Mouse (Mus musculus): ENCODE data around the gene Ankrd53.

Ankrd53 gene

DNA sequence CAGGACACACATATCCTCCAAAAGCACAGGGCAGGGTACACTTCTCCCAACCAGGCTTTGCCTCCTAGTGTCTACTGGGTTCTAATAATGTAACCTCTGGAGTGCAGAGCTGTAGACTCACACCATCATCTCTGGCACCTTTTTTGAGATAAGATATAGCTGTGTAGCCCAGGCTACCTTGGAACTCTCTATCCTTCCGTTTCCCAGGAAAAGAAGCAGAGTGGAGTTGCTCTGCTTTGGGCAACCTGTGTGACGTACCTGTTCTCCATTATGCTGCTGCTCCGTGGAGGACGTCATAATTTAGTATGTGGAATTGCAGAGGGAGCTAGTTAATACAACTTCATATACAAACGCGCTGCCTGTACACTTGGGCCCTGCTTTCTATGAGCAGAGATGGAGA lies at the start of gene Ankrd53:
Ankrd53 (plus strand) TSS at position 301 of the 400 bp plus-strand sequence.
- no peak for DNase-seq (ENCODE audit: extremely low read depth, low read depth)

DNA sequence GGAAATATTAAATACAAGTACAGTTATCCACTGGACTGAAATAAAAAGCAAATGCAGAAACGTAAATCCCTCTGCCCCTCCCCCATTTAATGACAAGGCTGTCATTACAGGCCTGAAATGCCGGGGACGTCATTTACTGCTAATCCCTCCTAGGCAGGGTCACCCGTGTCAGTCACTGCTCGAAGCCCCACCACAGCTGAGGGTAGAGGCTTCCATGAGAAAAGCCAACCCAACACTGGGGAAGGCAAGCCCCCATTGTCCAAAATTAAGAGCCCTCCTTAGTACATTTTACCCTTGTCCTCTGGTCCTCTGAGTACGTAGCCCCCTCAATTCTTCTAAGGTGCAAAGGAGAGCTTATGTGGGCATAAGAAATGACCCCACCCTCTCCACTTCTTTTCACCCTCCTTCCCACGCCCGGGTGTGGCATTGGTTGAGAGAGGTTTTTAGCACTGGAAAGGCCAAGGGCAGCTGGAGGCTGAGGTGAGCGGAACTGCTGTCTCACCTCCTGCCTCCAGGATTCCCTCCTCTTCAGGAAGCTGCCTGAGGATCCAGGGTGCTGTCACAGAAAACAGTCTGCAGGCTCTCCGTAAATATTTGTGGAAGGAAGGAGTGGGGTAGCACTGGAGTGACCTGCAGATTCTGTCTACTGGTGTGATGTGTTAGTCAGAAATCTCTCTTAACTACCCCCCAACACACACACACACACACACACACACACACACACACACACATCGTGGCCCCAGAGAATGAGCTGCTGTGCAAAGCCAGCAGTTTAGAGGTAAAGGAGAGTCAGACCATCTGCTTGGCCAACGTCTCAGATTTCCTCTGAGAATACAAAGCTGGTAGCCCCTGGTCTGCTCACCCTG lies 48.9 kb upstream of the Ankrd53 start:
- DNase-seq (ENCODE audit: extremely low read depth, low read depth), result no peak

DNA sequence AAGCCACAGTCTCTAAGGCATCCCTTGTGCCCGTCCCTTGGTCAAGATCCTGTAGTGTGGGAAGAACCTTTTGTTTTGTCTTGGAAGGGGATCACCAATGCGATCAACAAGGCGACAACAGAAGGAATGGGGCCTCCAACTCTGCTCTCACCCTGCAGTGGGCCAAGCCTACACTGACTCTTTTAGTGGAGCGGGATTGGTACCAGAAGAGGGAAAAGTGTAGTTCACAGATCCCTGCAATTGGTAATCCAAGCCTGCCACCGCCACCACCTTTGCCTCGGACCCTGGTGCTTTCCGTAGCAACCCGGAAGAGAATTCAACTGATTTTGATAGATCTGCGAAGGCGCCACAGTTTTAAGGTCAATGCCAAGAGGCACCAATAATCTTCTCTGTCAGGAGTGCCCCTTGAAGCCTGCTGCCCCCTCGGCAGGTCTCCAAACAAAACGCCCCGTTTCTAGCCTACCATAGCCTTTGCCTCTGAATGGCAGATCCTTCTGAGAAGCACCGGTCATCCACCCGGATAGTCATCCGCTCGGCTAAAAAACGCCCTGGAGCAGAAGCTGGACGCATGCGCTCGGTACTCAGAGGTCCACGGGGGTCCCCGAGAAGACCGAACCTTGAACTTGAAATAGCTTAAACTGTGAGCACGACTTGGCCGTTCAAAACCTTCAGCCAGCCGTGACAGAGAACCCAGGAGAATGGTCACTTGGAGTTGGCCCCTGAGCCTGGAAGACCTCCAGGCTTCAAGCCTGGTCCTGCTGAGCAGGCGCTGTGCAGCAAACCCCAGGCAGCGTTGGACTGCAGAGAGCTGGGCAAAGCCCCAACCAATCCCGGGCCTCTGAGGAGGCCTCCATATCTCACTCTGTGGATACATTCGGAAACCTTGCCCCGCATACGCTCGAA lies 48.0 kb upstream of the Ankrd53 start:
- DNase-seq (ENCODE audit: extremely low read depth, low read depth), result no peak

DNA sequence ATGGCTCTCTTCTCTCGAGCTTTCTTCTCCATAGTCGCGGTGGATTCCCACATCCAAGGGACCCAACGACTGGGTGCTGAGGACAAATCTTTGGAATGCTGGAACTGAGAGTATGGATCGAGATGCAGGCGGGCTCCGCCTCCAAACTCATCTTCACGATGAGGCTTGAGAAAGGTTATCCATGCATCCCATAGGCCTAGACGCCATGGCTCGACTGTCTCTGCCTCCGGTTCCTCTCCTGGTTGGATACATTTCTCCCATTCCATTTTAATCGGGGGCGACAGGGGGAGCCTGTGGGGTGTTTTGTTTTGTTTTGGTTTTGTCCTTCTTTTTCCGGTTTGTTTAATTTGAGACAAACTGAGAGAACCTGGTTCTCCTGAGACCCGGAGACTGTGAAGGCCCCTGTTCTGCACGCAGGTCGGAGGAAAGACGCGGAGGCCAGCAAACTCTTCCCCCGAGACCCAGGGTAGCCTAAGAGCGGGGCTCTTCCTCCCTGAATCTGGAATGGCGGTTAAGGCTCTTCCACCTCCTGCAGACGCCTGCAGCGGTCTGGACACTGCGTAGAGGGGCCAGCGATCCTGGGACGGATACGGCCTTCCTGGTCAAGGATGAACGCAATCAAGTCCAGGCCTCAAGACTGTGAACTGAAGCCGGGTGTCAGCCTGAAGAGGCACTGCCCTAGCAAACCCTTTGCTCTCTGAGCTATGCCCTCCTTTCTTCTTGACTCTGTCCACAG lies 46.8 kb upstream of the Ankrd53 start:
- DNase-seq (ENCODE audit: extremely low read depth, low read depth), result no peak

DNA sequence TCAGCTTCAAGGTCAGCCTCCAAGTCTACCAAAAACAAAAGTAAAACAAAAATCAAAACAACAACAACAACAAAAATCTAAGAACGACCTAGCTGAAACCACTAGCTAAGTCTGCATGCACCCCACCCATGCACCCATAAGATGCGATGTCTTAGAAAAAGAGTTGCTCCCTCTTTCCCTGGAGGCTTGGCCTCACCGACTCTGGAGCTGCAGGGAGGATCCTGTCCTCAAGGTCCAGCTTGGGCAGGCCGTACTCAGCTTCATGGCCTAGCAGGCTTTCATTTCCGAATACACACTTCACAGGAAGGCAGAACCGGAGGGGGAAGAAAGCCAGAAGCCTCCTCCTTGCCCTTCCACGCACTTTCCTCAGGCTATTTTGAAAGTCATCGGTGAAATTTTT lies 45.4 kb upstream of the Ankrd53 start:
- no peak for DNase-seq (ENCODE audit: extremely low read depth, low read depth)

DNA sequence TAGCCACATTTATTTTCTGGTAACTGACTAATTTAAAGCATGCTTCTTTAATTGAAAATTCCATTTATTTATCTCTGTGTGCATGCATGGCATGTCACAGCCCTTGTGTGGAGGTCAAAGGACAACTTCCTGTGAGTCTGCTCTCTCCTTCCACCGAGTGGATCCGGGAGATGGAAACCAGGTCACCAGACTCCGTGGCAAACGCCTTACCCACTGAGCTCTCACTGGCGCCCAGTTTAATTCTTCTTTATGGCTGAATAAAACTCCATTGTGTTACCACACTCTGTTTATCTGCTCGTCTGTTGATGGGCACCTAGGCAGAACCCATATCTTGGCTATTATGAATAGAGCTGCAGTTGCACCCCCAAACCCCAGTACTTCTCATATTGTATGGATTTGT lies 39.9 kb upstream of the Ankrd53 start:
- DNase-seq (ENCODE audit: extremely low read depth, low read depth), result no peak

DNA sequence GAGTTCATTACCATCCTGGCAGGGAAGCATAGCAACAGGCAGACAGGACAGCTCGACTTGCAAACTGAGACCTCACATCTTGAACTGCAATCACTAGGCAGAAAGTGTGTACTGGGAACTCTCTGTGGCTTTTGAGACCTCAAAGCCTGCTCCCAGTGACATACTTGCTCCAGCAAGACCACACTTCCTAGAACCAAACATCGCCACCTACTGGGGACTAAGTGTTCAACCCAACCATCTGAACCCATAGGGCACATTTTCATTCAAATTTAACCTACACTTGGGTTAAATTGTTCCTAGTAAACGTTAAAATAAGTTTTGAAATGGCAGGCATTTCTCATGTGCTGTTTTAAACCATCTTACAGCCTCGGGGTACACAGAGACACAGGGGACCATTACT lies 35.3 kb upstream of the Ankrd53 start:
- peak; percentile 37 for DNase-seq (ENCODE audit: extremely low read depth, low read depth)

DNA sequence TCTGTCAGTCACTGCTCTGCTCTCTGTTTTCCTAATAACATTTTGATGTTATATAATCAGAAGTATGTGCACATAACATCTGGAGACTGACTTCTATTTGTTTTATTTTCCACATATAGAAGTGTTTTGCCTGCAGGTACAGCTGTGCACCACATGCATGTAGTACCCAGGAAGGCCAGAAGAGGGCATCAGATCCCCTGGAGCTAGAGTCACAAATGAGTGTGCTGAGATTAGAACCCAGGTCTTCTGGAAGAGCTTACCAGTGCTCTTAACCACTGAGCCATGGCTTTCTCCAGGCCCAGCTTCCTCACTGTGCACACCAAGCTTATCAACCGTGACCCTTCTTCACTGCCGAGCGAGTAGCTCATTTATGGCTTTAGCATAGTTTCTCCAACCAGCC lies 34.0 kb upstream of the Ankrd53 start:
- peak; percentile 26 for DNase-seq (ENCODE audit: extremely low read depth, low read depth)

DNA sequence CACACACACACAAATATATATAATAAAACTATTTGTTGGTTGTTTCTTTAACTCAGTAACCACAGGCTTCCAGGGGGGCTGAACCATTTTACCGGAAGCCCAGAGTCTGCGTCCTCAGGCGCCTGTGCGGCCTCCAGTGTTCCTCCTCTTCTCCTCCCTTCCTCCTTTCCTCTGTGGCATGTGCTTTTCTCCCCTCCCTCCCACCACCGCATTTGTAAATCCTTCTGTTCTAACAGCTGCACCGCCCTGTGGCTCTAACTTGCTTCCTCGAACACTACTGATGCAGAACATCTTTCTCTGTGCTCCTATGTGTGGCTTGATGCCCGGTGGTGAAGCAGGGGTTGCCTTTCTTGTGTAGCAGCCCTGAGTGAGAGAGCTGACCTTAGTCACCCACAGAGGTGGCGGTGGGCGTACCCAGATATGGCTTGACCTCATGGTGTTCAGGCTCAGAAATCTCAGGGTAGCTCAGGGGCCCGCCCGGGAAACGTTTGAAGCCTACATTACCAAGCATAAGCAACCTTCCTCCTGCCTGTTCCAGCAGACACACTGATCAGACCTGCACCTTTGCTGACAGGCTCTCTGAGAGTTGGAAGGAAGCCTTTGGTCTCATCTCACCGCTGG lies 33.0 kb upstream of the Ankrd53 start:
- no peak for DNase-seq (ENCODE audit: extremely low read depth, low read depth)

DNA sequence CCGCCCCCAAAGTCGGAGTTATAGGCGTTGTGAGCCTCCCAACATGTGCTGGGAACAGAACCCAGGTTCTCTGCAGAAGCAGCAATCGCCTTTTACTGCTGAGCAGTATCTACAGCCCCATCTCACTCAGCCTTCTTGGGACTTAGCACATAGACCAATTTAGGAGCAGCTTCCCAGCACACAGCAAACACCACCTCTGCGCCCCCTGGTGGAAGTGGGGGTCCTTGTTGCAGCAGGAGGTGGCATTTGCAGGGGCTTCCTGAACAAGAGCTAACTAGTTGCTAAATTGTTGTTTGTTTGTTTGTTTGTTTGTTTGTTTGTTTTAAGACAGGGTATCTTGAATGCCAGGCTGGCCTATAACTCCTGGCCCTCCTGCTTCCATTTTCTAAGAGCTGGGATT lies 31.3 kb upstream of the Ankrd53 start:
- DNase-seq (ENCODE audit: extremely low read depth, low read depth), result peak; percentile 28

DNA sequence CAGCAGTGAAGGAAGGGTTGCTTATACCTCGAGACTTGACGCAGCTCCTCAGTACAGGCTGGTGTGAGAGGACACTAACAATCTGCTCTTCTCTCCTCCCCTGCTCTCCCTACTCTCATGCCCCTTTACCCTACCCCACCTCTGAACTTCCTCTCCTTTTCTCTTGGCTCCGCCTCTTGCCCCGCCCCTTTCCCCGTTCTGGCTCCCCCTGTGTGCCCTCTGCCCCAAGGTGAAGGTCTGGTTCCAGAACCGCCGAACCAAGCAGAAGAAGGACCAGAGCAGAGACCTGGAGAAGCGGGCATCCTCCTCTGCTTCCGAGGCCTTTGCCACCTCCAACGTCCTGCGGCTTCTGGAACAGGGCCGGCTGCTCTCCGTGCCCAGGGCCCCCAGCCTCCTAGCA lies 25.1 kb upstream of the Ankrd53 start:
- DNase-seq (ENCODE audit: extremely low read depth, low read depth), result no peak

DNA sequence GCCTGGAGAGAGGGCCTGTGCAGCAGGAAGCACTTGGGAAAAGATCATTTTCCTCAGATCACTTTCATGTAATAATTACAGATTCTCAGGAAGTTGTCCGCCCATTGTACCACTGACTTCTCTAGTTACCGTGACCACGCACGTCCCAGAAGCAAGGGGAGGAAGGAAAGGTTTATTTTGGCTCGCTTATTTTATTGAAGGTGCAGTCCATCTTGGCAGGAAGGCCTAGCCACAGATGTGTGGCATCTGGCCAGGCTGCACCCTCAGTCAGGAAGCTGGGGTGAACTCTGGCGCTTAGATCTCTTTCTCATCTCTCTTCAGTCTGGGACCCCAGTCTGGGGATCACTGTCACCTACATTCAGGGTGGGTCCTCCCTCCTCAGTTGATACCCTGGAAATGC lies 23.8 kb upstream of the Ankrd53 start:
- no peak for DNase-seq (ENCODE audit: extremely low read depth, low read depth)

DNA sequence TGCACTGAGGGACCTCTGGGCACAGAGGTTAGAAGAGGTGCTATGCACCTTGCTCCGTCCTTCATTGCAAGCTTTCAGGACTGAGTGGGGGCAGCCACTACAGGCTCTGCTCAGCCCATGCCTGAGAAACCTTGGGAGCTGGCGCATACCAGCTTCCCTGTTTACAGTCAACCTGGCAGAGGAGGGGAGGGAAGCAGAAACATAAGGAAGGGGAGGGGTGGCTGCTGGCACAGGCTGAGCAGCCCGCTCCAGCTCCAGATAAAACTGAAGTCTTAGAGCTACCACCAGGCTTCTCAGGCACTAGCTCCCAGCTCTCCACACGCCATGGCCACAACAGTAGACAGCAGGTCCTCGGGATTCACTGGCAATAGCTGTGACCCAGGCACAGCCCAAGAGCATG lies 19.7 kb upstream of the Ankrd53 start, which contains the start of gene Atp6v1b1:
Atp6v1b1 (plus strand) TSS at position 230 of the 400 bp plus-strand sequence.
- DNase-seq (ENCODE audit: extremely low read depth, low read depth), result no peak

DNA sequence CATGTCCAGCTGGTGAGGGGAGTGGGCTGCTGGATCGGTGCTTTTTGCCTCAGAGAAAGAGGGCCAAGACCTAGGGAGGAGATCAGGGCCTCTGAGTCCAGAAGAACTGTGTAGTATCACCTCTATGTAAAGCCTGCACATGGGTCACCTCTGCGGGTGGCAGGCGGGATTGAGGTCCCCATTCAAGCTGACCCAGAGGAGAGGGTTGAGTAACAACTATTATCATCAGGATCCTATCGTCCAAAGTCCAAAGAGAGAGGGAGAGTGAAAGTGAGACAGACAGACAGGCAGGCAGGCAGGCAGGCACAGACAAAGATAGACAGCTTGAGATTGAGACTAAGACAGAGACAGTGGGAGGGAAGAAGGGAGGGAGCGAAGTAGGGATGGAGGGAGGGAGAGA lies 19.2 kb upstream of the Ankrd53 start:
- no peak for DNase-seq (ENCODE audit: extremely low read depth, low read depth)

DNA sequence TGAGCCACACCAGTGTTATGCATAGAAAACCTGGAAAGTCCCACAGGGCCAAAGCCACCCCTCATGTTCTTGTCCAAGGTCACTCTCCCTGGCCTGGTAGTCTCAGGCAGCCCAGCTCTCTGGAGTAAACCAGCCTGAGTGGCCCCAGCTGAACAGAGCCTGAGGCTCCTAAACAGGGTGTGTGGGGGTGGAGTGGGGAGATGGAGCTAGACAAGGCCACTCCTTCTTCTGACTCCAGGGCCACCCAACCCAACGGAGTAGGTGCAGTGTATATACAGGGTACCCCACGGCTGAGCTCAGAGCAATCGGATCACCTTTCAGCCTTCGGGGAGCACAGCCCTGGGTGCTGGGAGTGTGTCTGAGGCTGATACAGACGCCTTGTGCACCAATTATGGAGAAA lies 18.3 kb upstream of the Ankrd53 start:
- DNase-seq (ENCODE audit: extremely low read depth, low read depth), result no peak

DNA sequence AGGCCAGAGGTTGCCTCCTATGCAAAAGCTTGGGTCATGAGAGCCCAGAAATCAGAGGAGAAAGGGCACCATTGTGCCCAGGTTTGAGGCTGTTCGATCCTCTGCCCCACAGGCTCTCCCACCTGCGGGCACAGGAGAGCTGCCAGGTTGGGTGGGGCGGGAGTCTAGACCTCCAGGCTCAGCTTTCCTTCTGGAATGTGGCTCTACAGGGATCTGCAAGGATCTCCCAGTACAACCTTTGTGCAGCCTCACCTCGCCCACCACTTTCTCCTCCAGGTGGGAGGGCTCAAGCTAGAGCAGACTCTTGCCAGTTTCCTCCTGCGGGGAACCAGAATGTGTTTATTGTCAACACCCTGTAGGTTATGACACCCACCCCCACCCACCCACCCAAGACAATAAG lies 17.9 kb upstream of the Ankrd53 start:
- DNase-seq (ENCODE audit: extremely low read depth, low read depth), result no peak

DNA sequence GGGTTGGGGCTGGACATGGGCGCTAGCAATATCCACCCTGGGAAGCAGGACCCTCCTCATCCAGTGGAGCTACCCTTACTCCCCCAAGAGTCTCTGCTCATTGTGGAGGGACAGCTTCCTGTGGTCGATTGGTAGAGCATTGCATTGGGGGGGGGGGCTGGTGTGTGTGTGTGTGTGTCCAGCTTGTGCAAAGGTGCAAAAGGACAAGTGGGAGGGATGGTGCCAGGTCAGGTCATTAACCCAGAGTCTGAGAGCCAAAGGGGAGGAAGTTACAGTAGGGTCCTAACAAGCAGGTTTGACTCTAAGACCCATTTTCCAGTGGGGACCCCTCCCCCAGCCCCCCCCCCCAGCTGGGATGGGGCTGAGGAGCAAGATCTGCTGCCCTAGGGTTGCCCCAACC lies 17.0 kb upstream of the Ankrd53 start:
- no peak for DNase-seq (ENCODE audit: extremely low read depth, low read depth)

DNA sequence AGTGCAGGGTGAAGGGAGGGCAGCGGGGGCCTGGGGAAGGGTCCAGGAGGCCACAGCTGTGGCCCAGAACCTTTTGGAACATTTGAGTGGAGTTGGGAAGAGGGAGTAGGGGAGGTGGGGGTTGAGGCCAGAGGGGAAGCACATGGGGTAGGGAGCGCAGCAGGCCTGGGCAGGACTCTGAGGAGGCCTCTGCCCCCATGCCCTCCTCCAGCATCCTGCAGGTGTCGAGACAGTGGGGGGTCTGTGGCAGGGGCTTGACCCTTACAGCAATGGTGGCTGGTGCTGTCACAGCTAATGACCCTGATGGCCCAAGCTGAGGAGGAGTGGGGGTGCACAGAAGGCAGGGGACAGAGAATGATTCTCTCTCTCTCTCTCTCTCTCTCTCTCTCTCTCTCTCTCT lies 13.2 kb upstream of the Ankrd53 start:
- DNase-seq (ENCODE audit: extremely low read depth, low read depth), result no peak

DNA sequence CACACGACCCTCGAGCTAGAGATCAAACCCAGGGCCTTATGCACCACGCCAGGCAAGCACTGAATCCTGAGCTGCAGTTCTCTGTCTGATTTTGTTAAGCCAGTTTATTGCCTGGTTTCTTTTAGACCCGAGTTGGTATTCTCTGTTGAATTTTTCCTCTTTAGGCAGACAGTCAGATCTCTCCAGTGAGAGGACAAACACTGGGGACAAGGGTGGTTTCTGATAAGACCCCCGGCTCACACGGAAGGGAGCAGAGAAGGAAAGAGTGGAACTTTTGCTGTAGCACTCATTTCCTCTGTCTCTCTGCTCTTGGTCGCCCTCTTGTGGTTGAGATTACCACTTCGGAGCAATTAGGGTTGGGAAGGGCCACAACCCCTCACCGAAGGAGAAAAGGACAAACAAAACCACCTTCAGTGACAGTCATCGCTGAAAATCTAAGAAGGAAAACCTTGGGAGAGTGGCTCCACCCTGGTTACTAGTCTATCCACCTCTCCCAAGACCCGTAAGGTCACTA lies 12.2 kb upstream of the Ankrd53 start:
- DNase-seq (ENCODE audit: extremely low read depth, low read depth), result peak; percentile 30

DNA sequence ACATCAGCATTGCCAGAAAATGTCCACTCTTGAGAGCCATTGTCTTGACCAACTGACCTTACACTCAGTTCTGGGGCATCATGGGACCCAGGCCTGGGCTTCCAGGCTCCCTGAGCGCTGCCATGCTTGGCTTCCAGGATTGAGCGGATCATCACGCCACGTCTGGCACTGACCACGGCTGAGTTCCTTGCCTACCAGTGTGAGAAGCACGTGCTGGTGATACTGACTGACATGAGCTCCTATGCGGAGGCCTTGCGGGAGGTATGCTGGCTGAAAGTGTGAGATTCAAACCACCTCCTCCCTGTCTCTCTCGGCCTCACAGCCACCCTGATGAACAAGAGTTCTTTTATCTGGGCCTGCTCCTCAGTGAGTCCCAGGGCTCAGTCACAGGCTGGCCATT lies 6.4 kb upstream of the Ankrd53 start:
- DNase-seq (ENCODE audit: extremely low read depth, low read depth), result no peak

DNA sequence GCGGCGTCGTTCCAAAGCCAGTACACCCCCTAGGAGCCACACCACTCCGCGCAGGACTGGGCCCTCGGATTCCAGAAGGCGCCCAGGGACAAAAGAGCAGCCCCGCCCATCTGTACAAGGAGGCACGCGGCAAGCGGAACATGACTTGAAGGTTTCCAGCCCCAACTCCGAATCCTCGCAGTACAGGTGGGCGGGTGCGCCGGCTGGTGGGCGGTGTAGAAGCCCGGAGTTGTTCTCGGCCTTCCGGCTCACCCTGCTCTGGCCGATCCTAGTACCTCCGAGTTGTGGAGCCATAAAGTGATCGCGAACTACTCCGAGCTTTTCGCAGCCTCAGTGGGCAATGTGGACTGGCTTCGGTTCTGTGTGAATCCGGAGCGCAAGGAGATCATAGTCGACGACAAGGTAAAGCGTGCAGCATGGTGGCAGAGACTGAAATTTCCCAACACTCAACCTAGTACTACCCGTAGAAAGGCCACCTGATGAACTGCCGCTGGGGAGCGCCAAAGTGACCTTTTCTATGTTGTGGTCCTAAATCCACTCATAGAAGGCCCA lies 512 bp downstream of the Ankrd53 start:
- no peak for DNase-seq (ENCODE audit: extremely low read depth, low read depth)
